Mouse (Mus musculus) left cerebral cortex, adult 18-20 months (tissue): ENCODE measurements around the gene Gpr135. TPM values are rescaled to one million over a fixed set of nuclear protein-coding genes. Genes with fewer than 3 reads are reported as not detected.

Experiments used
- DNase-seq, 2 experiments: peaks; one replicate each; pipeline ENCODE4 v3.0.0; 2021 to 2022; ENCODE audit warnings: low spot score in 2 of 2, mixed read lengths in 1 of 2
- long read RNA-seq, 2 experiments: library from polyadenylated mRNA; stranded (forward); transcript quantifications; one replicate each; pipeline ENCODE4 v2.0.0; 2021
- total RNA-seq, 2 experiments: library from RNA; stranded (reverse); gene quantifications; 2 replicates each; pipeline ENCODE4 v1.2.3; 2021

Gene Gpr135
- total RNA-seq, result 10 to 100 TPM; 13.8 to 14.8 TPM
- long read RNA-seq, experiment 1, transcript Gpr135-201 (1 exons, 3,150 nt), result major isoform, 25 of 25 reads
- long read RNA-seq, experiment 1, partial matches to known transcripts, result 0 of 25 reads
- long read RNA-seq, experiment 1, other reads (novel, unspliced or antisense), result 0 of 25 reads
- long read RNA-seq, experiment 2, transcript Gpr135-201 (1 exons, 3,150 nt), result major isoform, 15 of 15 reads
- long read RNA-seq, experiment 2, partial matches to known transcripts, result 0 of 15 reads
- long read RNA-seq, experiment 2, other reads (novel, unspliced or antisense), result 0 of 15 reads

DNA sequence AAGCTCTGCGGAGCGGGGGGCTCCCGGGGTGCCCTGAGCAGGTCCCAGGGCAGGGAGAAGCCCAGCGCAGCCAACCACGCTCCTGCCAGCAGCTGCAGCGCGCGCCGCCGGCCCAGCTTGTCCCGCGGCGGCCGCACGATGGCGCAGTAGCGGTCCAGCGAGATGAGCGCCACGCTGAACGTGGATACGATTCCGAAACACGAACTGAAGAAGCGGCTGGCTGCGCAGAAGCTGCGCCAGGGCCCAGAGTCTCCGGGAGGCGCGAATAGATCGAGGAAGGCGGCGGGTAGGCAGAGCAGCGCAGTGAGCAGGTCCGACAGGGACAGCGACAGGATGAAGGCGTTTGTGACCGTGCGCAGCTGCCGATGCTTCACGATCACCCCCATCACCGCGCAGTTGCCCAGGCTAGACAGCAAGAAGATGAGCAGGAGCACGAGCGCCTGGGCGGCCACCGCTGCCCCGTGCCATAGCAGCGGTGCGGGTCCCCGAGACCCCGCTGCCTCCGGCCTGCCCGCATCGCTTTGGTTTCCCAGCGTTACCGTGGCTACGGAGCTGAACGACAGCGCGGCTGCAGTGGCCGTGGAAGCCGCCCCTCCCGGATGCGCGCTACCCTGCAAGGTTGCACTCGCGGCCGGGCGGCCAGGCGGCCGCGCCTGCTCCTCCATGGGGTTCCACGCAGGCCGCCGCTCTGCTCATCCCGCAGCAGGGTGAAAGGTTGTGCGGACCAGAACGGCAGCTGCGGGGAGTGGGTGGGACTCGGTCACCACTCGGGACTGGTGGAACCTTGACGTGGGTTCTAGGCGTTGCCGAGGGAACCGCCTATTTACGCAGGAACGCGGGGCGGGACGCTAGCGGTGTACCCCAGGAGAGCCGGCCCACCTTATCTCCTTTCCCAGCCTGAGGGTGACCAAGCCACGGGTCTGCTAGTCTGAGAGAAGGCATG lies at the start of gene Gpr135:
Gene Gpr135, minus strand, starts transcription at position 799 of the 943 bp plus-strand sequence.
- DNase-seq, result peak; percentile 86 to 91

DNA sequence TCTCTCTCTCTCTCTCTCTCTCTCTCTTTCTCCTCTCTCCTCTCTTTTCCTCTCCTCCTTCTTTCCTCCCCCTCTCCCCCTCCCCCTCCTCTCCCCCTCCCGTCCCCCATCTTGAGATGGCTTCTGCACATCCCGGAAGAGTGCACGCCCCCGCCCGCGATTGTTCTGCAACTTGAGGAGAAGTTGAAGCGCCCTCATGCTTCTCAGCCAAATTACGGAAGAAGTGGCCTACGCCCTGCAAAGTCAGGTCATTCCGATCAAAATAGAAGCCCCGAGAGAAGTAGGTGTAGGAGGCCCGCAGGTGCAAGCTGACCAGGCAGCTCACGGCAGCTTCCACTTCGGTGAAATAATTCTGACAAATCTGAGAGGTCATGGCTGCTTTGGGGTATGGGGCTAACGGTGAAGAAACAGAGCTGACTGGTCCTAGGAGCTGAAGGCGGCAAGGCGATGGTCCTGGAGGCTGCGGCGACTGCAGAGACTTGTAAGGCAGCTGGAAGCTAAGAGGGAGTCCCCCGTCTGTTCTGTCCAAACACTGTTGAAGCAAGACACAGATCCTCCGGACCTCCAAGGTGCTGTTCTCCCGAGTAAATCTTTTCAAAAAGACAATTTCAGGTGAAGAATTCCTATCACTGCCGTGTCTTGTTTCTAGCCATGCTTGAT lies 44.9 kb upstream of the Gpr135 start:
- DNase-seq, result no peak

DNA sequence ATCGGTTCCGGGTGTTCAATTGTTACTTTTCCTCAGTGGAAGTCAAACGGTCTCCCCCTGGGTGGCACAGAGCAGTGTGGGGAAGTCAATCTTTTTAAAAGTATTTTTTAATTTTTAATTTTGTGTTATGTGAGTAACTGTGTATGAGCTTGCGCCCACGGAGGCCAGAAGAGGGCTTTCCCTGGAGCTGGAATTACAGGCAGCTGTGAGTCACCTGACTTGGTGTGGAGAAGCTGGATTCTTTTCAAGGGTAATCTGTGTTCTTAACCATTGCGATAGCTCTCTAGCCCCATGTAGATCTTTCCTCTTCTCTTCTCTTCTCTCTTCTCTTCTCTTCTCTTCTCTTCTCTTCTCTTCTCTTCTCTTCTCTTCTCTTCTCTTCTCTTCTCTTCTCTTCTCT lies 44.2 kb upstream of the Gpr135 start:
- DNase-seq, result no peak

DNA sequence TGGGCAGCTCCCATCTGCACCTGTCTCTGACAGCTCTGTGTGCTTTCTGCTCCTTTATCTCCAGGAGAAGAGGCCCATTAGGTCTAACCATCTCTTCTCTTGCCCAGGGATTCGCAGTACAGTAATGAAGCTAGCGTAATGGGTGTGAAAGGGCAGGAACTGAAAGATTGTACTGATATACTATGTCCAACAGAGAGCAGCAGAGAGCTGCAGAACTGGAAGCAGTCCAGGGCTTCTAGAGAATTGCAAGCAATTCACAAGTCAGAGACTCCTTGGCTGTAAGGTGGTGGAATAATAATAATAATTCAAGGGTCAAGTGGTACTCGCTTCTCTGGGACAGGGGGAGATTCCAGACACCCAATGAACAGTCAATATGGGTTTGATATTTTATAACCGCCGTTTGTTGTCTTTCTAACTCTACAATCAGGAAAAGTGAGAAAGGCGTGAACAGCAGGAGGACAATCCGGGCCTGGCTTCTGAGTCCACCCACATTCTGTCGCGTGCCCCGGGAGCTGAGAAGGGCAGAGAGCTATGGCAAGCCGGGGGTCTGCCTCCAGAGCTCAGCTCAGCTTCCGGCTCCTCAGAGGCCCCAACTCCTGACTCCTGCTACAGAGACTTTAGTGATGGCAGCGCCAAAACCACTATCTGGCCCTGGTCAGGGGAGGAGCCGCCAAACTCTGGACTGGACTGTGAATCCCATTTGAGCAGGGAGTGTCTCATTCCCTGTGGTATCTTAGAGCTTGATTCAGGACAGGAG lies 33.8 kb upstream of the Gpr135 start:
- DNase-seq, result peak; percentile 54 to 59

DNA sequence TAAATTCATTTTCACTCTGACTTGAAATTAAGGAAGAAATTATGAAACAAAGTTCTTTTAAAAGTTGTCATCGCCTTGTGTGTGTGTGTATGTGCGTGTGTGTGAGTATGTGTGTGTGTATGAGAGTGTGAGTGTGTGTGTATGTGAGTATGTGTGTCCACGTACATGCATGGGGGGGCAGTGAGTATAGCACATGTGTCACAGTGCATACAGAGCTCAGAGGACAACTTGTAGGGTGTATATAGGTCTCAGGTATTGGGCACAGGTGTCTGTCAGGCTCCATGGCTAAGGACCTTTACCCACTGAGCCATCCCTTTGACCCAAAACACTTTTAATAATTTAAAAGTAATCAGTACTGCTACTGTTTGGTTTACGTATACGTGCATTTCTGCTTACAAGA lies 33.1 kb upstream of the Gpr135 start:
- no peak for DNase-seq

DNA sequence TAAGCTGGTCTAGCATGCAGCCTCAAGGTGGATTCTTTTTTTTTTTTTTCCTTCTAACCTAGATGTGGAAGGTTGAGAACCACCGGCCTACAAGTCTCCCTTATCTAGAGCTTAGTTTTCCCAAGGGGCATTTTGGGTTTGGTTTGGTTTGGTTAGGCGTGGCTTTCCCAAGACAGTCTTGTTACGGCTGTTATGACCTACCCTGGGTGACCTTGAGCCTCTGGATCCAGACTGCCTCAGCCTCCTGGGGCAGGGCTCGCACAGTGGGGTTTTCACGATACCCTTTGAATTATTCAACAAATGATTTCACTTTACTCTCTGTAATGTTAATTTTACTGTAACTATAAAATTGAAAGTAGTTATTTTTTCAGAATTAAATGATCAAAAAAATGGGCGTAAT lies 31.9 kb upstream of the Gpr135 start:
- DNase-seq, result no peak

DNA sequence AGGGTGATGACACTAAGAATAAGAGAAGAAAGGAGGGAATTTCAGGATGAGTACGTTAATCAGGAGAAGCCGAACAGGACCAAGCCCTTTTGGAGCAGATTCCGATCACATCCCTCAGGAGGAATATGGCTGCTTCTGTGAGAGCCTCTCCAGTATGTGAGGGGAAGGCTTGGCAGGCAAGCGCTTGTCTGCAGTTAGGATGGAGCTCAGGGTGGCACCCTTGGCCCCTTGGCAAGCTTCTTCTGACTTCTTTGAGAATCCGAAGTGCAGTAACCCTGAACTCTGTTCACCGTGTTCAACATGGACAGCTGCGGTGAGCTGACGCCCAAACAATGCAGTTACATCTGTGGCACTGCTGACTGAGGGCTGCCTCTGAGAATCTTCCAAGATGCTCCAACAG lies 26.0 kb upstream of the Gpr135 start:
- DNase-seq, result no peak

DNA sequence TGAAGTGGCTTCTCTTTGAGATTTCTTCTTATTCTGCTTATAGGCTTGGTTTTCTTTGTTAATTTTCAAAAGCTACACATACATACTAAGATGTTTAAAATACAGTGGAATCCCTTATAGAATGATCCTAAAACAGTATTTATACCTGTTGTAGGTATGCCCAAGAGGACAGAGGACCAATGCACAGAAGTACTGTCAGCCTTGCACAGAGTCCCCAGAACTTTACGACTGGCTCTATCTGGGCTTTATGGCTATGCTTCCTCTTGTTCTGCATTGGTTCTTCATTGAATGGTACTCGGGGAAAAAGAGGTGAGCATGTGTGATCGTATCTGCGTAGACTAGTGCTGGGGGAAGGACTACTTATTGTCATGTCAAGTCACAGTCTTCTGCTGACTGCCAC lies 18.9 kb upstream of the Gpr135 start:
- no peak for DNase-seq

DNA sequence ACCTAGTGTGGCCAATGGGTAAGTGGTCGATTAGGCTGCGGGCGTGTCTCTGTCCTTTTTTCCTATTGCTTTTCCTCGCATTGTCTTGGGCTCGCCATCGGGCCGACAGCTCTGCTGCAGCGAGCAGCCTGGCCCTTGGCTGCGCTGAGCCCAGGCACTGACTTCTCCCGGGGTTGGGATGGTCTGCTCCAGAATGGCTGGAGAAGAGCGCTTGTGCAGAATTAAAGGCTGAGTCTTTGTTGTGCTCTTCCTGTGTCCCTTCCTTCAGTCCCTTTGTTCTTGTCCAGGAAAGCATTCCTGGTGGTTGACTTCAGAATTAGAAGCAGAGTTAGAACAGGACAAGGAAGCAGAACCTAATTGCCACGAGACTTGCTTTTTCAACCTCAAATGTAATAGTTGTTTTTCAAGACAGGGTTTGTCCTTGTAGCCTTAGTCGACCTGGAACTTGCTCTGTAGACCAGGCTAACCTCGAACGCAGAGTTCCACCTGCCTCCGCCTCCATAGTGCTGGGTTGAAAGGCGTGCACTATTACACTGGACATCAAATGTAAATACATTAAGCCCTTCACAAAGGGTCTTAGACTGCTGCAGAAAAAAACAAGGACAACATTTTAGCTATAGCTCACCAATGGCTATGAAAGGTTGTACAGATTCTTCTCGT lies 15.4 kb upstream of the Gpr135 start:
- no peak for DNase-seq

DNA sequence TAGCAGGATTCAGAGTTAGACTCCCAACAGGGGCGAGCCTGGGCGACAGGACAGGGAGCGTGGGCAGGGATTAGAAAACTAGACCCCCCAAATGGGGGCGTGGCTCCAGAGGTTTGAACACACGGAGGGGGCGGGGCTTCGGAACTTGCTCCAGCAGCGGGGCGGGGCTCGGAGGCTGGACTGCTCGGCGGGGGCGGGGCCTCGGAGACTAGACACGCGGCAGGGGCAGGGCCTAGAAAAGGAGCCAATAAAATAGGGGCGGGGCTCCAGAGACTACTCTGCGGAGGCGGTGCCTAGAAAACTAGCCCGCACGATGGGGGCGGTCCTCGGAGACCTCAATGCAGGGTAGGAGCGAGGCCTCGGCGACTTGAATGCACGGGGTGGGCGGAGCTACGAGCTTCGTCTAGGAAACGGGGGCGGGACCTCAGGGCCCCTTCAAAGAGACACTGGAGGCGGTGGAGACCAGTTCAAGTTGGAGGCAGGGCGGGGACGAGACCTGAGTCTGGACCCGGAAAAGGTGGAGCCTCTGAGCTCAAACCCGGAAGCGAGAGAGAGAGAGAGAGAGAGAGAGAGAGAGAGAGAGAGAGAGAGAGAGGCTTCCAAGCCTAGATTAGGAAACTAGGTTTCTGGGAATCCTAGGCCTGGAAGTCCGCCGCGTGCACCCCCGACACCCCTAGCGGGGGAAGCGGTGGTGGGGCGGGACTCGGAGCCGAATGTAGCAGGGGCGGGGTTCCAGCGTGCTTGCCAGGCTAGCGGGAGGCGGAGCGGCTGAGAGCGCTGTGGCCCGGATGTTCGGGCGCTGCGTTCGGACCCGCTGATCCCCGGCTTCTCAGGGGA lies 14.6 kb upstream of the Gpr135 start, which contains the start of the genes L3hypdh and Jkamp:
Gene L3hypdh, minus strand, starts transcription at position 111 of the 837 bp plus-strand sequence.
Gene Jkamp, plus strand, starts transcription at position 261 of the 837 bp plus-strand sequence.
- DNase-seq, result peak; percentile 98

DNA sequence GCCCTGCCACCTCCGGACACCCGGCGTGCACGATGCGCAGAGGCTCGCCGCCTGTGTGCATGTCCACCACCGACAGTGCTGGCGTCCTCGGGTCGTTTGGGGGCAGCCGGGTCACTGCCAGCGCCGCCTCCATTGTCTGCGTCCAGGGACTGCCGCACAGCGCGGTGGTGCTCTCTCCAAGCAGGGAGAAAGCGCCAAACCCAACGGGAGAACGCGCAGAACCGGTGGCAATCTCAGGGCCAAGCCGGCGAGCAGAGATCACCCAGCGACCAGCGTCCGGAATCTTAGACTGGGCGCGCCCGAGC lies 14.1 kb upstream of the Gpr135 start:
- DNase-seq, result no peak

DNA sequence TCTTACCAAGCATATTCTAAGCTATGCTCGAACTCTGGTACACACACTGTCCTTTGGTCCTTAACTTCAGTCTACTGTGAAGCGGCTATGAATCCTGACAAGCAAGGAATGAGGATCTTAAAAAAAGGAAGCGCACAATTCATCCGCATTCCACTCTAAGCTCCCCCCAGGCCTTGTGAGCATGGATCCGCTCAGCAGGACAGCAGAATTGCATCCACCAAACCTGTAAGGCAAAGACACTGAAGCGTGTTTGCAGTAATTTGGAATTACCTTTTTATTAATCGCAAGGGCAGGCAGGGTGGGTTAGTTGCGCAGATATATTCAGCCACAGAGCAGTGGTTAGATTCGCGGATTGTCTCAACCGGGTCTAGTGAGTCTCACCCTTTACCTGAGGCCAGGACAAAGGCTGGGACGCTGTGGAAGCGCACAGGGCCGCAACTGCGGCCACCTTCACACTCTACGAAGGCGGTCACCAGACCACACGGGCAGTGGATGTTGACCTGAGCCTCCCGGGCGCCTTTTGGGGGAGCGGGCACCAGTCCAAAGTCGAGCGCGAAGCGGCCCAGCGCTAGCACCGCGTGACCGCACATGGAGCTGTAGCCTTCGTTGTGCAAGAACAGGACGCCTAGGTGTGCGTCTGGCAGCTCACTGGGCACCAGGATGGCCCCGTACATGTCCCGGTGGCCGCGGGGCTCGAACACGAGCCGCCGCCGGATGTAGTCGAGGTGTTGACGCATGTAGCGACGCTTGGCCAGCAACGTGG lies 13.5 kb upstream of the Gpr135 start:
- DNase-seq, result no peak

DNA sequence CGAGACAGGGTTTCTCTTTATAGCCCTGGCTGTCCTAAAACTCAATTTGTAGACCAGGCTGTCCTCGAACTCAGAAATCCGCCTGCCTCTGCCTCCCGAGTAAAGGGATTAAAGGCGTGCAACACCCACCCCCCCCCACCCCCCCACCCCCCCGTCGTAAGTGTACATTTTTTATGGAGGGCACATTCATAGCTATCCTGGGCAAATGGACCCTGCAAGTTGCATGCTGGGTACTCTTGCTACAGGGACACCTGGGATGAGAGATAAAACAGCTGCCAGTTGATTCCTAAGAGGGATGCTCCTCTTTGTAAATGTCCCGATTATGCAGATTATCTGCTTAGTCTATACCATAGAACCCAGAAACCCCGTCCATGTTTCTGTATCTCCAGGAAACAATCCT lies 12.3 kb upstream of the Gpr135 start:
- no peak for DNase-seq

DNA sequence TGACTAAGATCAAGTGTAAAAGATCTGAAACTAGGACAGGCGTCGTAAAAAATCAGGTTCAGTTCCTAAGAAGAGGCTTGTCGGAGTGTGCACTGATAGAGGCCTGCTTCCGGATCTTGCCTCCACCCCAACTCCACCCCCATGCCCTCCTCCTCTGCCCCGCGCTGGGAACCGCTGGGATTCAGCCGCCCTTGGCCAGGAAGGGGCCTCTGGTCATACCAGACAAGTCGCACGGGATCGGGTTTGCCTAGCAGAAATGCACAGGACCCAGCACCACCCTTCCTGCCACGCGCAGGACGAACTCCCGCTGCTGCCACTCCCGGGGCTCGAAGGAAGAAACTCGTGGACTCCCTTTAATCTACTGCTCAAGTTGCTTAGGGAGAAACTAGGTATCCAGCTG lies 11.4 kb upstream of the Gpr135 start:
- no peak for DNase-seq

DNA sequence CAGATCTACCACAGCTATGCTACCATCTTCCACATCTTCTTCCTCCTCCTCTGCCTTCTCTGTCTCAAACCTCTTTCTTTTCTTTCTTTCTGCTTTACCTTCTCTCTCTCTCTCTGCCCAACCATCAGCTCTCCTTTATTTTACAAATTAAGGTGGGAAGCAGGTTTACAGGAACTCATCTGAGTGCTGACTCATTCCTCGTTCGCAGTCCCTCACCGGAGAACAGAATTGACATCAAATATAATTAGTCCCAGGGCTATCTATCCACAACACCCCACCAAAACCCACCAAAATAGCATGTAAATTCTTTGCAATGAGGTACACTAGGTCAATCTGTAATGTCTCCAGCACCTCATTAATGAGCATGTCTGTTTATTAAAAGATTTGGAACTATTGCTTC lies 11.0 kb upstream of the Gpr135 start:
- no peak for DNase-seq

DNA sequence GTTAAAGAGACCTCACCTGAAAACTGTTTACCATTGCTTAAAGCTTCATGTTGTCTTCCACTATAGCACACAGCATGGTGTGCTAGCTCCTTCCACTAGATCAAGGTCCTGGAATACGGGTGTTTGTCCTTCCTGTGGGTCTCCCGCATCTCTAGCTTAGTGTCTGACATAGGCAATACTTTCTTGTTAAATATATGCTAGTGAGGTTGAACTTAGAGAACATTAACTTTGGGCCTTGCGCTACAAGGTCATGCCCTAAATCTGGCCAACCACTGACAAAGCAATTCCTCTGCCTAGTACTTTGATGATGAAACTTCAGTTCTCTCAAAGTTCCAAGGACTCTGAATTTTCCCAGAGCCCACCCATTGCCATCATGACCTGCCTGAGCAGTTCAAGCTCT lies 7.3 kb upstream of the Gpr135 start:
- no peak for DNase-seq

DNA sequence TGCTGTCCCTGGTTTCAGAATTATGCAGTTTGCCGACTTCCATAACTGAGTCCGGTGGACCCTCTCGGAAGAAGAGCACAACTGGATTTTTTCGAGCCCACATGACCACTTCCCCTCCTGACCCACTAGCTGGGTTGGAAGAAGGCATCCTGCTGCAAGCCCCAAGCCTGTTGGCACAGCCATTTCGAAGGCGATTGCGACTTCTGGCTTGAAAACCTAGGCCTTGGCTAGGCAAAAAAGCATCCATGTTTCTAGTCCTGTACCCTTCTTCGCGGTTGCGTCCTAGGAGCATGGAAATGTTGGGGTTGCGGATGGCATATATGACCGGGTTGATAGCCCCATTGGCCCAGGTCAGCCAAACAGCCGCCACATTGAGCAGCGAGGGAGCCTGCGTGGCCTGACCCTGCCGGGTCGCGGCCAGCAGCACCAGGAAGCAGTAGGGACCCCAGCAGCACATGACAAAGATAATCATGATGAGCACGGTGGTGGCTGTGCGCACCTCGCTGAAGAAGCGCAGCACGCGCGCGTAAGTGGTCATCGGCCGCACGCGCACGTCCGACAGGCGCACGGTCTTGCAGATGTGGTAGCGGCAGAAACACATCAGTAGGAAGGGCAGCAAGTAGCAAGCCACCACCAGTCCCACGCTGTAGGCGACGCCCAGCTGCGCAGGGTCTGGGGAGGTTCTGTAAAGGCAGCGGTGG lies 1.1 kb downstream of the Gpr135 start:
- DNase-seq, result peak in 1 of 2 experiments; percentile 9

DNA sequence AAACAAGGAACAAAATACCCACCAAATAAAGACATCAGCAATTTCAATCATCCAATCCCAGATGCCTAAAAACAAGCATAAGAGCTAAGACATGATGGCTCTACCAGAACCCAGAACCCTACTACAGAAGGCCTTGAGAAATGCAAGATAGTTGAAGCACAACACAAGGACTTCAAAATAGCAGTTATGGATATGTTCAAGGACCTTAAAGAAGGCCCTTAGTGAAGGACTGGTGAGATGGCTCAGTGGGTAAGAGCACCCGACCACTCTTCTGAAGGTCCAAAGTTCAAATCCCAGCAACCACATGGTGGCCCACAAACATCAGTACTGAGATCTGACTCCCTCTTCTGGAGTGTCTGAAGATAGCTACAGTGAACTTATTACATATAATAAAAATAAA lies 13.1 kb downstream of the Gpr135 start:
- DNase-seq, result no peak
